Mouse (Mus musculus): Measurements from ENCODE around the gene Cc2d2a. TPM values are rescaled to one million over a fixed set of nuclear protein-coding genes. Genes with fewer than 3 reads are reported as not detected.
A peak's percentile ranks its signal among the peaks of the same experiment; 100 is the strongest.

The Cc2d2a gene
- total RNA-seq, 2 experiments from 2014 or later: 10.7 to 12.6 TPM

GRCm38 (mm10) chr5:43721538-43722451, 59.6 kb downstream of the Cc2d2a start:
- intact Hi-C loops (cut with DNase I): no loop called here
- DNase-seq: no peak

GRCm38 (mm10) chr5:43722452-43722783, 60.3 kb downstream of the Cc2d2a start:
- no peak for DNase-seq
- intact Hi-C loops (cut with DNase I): no loop called here

- intact Hi-C loops (cut with DNase I): no loop called here
- no peak for DNase-seq
Observed at GRCm38 (mm10) chr5:43723830-43724229, 61.7 kb downstream of the Cc2d2a start.

- DNase-seq: no peak
- intact Hi-C loops (cut with DNase I): no loop called here
Observed at GRCm38 (mm10) chr5:43728375-43729165, 66.4 kb downstream of the Cc2d2a start.

GRCm38 (mm10) chr5:43732381-43732780, 70.2 kb downstream of the Cc2d2a start:
- intact Hi-C loops (cut with DNase I): no loop called here
- DNase-seq: no peak

GRCm38 (mm10) chr5:43744187-43744586, 82.0 kb downstream of the Cc2d2a start:
- intact Hi-C loops (cut with DNase I): no loop called here

GRCm38 (mm10) chr5:43745156-43745555, 83.0 kb downstream of the Cc2d2a start:
- intact Hi-C loops (cut with DNase I): no loop called here
- no peak for DNase-seq

More at GRCm38 (mm10) chr5:43744187-43744586, 82.0 kb downstream of the Cc2d2a start:
- DNase-seq: no peak

GRCm38 (mm10) chr5:43748039-43748438, 85.9 kb downstream of the Cc2d2a start:
- no peak for DNase-seq
- intact Hi-C loops (cut with DNase I): no loop called here

GRCm38 (mm10) chr5:43749092-43749491, 86.9 kb downstream of the Cc2d2a start:
- intact Hi-C loops (cut with DNase I): no loop called here
- no peak for DNase-seq

- intact Hi-C loops (cut with DNase I): no loop called here
Observed at GRCm38 (mm10) chr5:43770618-43771354, 108.6 kb downstream of the Cc2d2a start.

GRCm38 (mm10) chr5:43771555-43771954, 109.4 kb downstream of the Cc2d2a start:
- intact Hi-C loops (cut with DNase I): no loop called here
- no peak for DNase-seq

More at GRCm38 (mm10) chr5:43770618-43771354, 108.6 kb downstream of the Cc2d2a start:
- no peak for DNase-seq

- intact Hi-C loops (cut with DNase I): no loop called here
- DNase-seq: peak in 1 of 2 experiments; percentile 10
Observed at GRCm38 (mm10) chr5:43776407-43776806, 114.3 kb downstream of the Cc2d2a start.

- intact Hi-C loops (cut with DNase I): no loop called here
Observed at GRCm38 (mm10) chr5:43776993-43777392, 114.8 kb downstream of the Cc2d2a start.

GRCm38 (mm10) chr5:43778583-43778982, 116.4 kb downstream of the Cc2d2a start:
- no peak for DNase-seq
- intact Hi-C loops (cut with DNase I): no loop called here

More at GRCm38 (mm10) chr5:43776993-43777392, 114.8 kb downstream of the Cc2d2a start:
- DNase-seq: no peak

GRCm38 (mm10) chr5:43781423-43781976, 119.4 kb downstream of the Cc2d2a start:
- intact Hi-C loops (cut with DNase I): loop anchor here (10.0 kb wide), 1 partner anchor 547 kb away; the partner anchor contains the start of gene Cpeb2
- DNase-seq: peak in 1 of 2 experiments; percentile 55

- intact Hi-C loops (cut with DNase I): loop anchor here (10.0 kb wide), 1 partner anchor 547 kb away; the partner anchor contains the start of gene Cpeb2
- DNase-seq: peak; percentile 85 to 93
Observed at GRCm38 (mm10) chr5:43781977-43782930, 120.1 kb downstream of the Cc2d2a start.

GRCm38 (mm10) chr5:43783996-43784395, 121.8 kb downstream of the Cc2d2a start:
- DNase-seq: no peak
- intact Hi-C loops (cut with DNase I): loop anchor here (10.0 kb wide), 1 partner anchor 549 kb away; the partner anchor contains the start of gene Cpeb2

GRCm38 (mm10) chr5:43786607-43787006, 124.5 kb downstream of the Cc2d2a start:
- intact Hi-C loops (cut with DNase I): loop anchor here (10.0 kb wide), 1 partner anchor 552 kb away; the partner anchor contains the start of gene Cpeb2
- no peak for DNase-seq

Data from heart, postnatal 14 days (tissue).